In genomic region chr5:145191962-145192361, GRCm38 (mm10) we compare ENCODE assay signal across 8 mouse cellular contexts. TPM values are rescaled to one million over a fixed set of nuclear protein-coding genes. Genes with fewer than 3 reads are reported as not detected.
A peak's percentile ranks its signal among the peaks of the same experiment; 100 is the strongest.
DNase-seq lines count a peak whose midpoint lies in the region; ATAC-seq lines count a peak whose summit lies in the region.

Gene Atp5j2, minus strand, starts transcription at chr5:145192062.

- no peak for ATAC-seq in kidney, embryonic 14.5 days (ENCODE audit: low FRiP score, low TSS enrichment)
- no peak for ATAC-seq in intestine, embryonic 15.5 days
- no peak for ATAC-seq in megakaryocyte-erythroid progenitor cell, adult 5-6 weeks (replicated peaks; ENCODE audit: low FRiP score, low TSS enrichment, poor library complexity, severe bottlenecking)

- intact Hi-C loops in gastrocnemius, postnatal 14 days (cut with DNase I; ENCODE audit: low total_unique reads): no loop called here

- H3K4me2 ChIP-seq in kidney, embryonic 14.5 days (replicated peaks; ENCODE audit: low read depth, low read length): peak within 1 kb of the TSS; percentile 89
- peak within 1 kb of the TSS; percentile 64 for H3K4me2 ChIP-seq in intestine, embryonic 15.5 days (replicated peaks)

- H3K9ac ChIP-seq in kidney, embryonic 14.5 days (ENCODE audit: low read depth, low read length): peak within 1 kb of the TSS; percentile 97
- peak within 1 kb of the TSS; percentile 89 for H3K9ac ChIP-seq in intestine, embryonic 15.5 days

- no peak for DNase-seq in kidney, postnatal 10 days
- no peak for DNase-seq in adrenal gland, postnatal 25 days
- no peak for DNase-seq in gastrocnemius, postnatal 14 days
- DNase-seq in natural killer cell, adult 2 months (ENCODE audit: low spot score in 2 of 2): no peak
- DNase-seq in urinary bladder, postnatal 4 days (ENCODE audit: low spot score in 2 of 2): no peak

- no peaks in the 10 kb centered on the region for H3K27me3 ChIP-seq in kidney, embryonic 14.5 days (ENCODE audit: control insufficient read depth, insufficient read depth, low read length)
- no peaks in the 10 kb centered on the region for H3K27me3 ChIP-seq in intestine, embryonic 15.5 days (replicated peaks)

- peaks cover 22% of the 10 kb centered on the region for H3K36me3 ChIP-seq in kidney, embryonic 14.5 days (ENCODE audit: control insufficient read depth, insufficient read depth, low read length)
- peaks cover 8% of the 10 kb centered on the region; the same call in 1 of the 2 replicates for H3K36me3 ChIP-seq in intestine, embryonic 15.5 days

- H3K4me3 ChIP-seq in kidney, embryonic 14.5 days (ENCODE audit: low read length): peak within 1 kb of the TSS; percentile 95
- peak within 1 kb of the TSS; percentile 76 for H3K4me3 ChIP-seq in intestine, embryonic 15.5 days (replicated peaks)

- H3K27ac ChIP-seq in kidney, embryonic 14.5 days (ENCODE audit: low read depth, low read length): peak within 1 kb of the TSS; percentile 74
- peak within 1 kb of the TSS; percentile 88 for H3K27ac ChIP-seq in intestine, embryonic 15.5 days

- peaks cover 12% of the 10 kb centered on the region; the same call in 1 of the 2 replicates for H3K4me1 ChIP-seq in kidney, embryonic 14.5 days (ENCODE audit: control insufficient read depth, insufficient read depth, low read length)
- H3K4me1 ChIP-seq in intestine, embryonic 15.5 days (replicated peaks): peaks cover 9% of the 10 kb centered on the region

- WGBS in kidney, embryonic 14.5 days: 89% methylated on average over 2 of the region's 2 CpGs
- WGBS in intestine, embryonic 15.5 days: 90% methylated on average over 2 of the region's 2 CpGs

- no peaks in the 10 kb centered on the region for H3K9me3 ChIP-seq in kidney, embryonic 14.5 days (ENCODE audit: control insufficient read depth, low read length)
- H3K9me3 ChIP-seq in intestine, embryonic 15.5 days: no peaks in the 10 kb centered on the region

RNA-seq across cellular contexts. Expression of gene Atp5j2, which starts in this region (rescaled TPM):
- 568 and 762 TPM in 2 replicates for polyA plus RNA-seq in kidney, embryonic 14.5 days (2014; fragmentation: Nextera tagmentation; extraction: Ambion mirVana)
- 437 and 448 TPM in 2 replicates for total RNA-seq in adrenal gland, postnatal 25 days (2021)
- total RNA-seq in gastrocnemius, postnatal 14 days (2021): 100 to 1,000 TPM; 553 to 667 TPM
- 899 and 947 TPM in 2 replicates for polyA plus RNA-seq in intestine, embryonic 15.5 days (2015; fragmentation: Nextera tagmentation; extraction: Ambion mirVana)
- total RNA-seq in megakaryocyte-erythroid progenitor cell, adult 5-6 weeks (2014; fragmentation: Nextera tagmentation): 428 and 470 TPM in 2 replicates
- total RNA-seq in megakaryocyte-erythroid progenitor cell, adult 5-6 weeks (2017): 74.1 and 117 TPM in 2 replicates
